Mouse (Mus musculus): ENCODE measurements at regions not wholly inside any gene's neighbourhood (a gene's known extent, or its start where the extent isn't known, plus 50 kb on each side); places are given as distances from the start of the nearest gene placed in this dataset.

- TF ChIP-seq CTCF (conservative IDR thresholded peaks at IDR 0.05; ENCODE audit: low read length), result no peak
- no peak for TF ChIP-seq POU5F1 (IDR thresholded peaks at IDR 0.05; ENCODE audit: borderline replicate concordance, low read length)
Measured at GRCm38 (mm10) chr5:119386821-119387220, 283.6 kb upstream of the Tbx3 start.
